21 mouse cellular contexts compared by ENCODE assay signal in the genomic region with DNA sequence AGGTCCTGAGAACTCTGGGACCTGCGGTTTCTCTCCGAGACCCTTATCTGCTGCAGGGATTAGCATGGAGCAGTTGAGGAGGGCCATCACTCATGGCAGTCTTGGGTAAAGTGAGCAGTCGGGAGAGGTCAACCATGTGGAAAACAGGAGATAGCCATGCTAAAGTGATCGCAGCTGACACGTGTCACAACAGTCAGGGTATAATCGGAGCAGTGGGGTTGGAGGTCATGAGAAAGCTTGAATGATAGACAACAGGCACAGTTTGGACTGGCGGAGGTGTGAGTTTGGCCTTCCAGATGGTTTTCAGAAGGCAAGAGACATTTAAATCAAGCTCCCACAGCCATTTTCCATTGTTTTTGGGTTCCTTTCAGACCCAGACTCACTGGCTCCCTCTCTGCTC. TPM values are rescaled to one million over a fixed set of nuclear protein-coding genes. Genes with fewer than 3 reads are reported as not detected.
A peak's percentile ranks its signal among the peaks of the same experiment; 100 is the strongest.
DNase-seq lines count a peak whose midpoint lies in the region; ATAC-seq and TF ChIP-seq lines count a peak whose summit lies in the region.
"Had no signal": no experiment of that assay in that cellular context is flagged by ENCODE, and none has a peak within 500 bp of the region (broad histone marks: within the 10 kb centered on the region; RNA-seq: fewer than 3 reads in every experiment).

No protein-coding gene starts in this region.

- H3K4me1 ChIP-seq in lung, embryonic 14.5 days (ENCODE audit: insufficient read depth), result no peaks in the 10 kb centered on the region
- no peaks in the 10 kb centered on the region for H3K4me1 ChIP-seq in lung, adult 2 months (ENCODE audit: control insufficient read depth, insufficient read depth, low read length)
- peaks cover 3% of the 10 kb centered on the region for H3K4me1 ChIP-seq in kidney, embryonic 15.5 days
- no peaks in the 10 kb centered on the region for H3K4me1 ChIP-seq in forebrain, embryonic 11.5 days (replicated peaks; ENCODE audit: control insufficient read depth, insufficient read depth, low read length)
- H3K4me1 ChIP-seq: embryonic facial prominence, embryonic 15.5 days had no signal

- H3K27ac ChIP-seq in lung, embryonic 14.5 days (ENCODE audit: low read depth), result no peak overlapping the region
- H3K27ac ChIP-seq in kidney, embryonic 15.5 days, result no peak overlapping the region
- no peak overlapping the region for H3K27ac ChIP-seq in forebrain, embryonic 11.5 days (ENCODE audit: low read depth, low read length)
- H3K27ac ChIP-seq: embryonic facial prominence, embryonic 15.5 days; forebrain, embryonic 10.5 days; forebrain, embryonic 15.5 days had no signal

- no peak overlapping the region for H3K4me3 ChIP-seq in lung, embryonic 14.5 days (ENCODE audit: low read depth, low read length)
- no peak overlapping the region for H3K4me3 ChIP-seq in lung, adult 2 months (replicated peaks; ENCODE audit: extremely low read depth, low read depth, low read length)
- no peak overlapping the region for H3K4me3 ChIP-seq in kidney, embryonic 15.5 days (replicated peaks)
- no peak overlapping the region for H3K4me3 ChIP-seq in forebrain, embryonic 11.5 days (ENCODE audit: low read depth, low read length)
- H3K4me3 ChIP-seq: embryonic facial prominence, embryonic 15.5 days; erythroblast, embryonic 14.5 days; forebrain, embryonic 10.5 days; forebrain, embryonic 15.5 days had no signal

- H3K9ac ChIP-seq in lung, embryonic 14.5 days, result no peak overlapping the region
- no peak overlapping the region for H3K9ac ChIP-seq in kidney, embryonic 15.5 days
- no peak overlapping the region for H3K9ac ChIP-seq in forebrain, embryonic 11.5 days (ENCODE audit: low read length)
- H3K9ac ChIP-seq: embryonic facial prominence, embryonic 15.5 days; forebrain, embryonic 15.5 days had no signal

- H3K4me2 ChIP-seq in lung, embryonic 14.5 days, result no peak overlapping the region
- H3K4me2 ChIP-seq in kidney, embryonic 15.5 days, result no peak overlapping the region
- H3K4me2 ChIP-seq in forebrain, embryonic 11.5 days (ENCODE audit: low read depth, low read length, severe bottlenecking), result no peak overlapping the region
- H3K4me2 ChIP-seq: embryonic facial prominence, embryonic 15.5 days; forebrain, embryonic 15.5 days had no signal

- 49% methylated on average over 7 of the region's 7 CpGs for WGBS in lung, embryonic 14.5 days
- 72% methylated on average over 7 of the region's 7 CpGs for WGBS in lung, adult 2 months
- WGBS in kidney, embryonic 15.5 days, result 55% methylated on average over 7 of the region's 7 CpGs
- 83% methylated on average over 7 of the region's 7 CpGs for WGBS in forebrain, embryonic 11.5 days

- TF ChIP-seq POLR2A in lung, adult 2 months (IDR thresholded peaks at IDR 0.05; ENCODE audit: borderline replicate concordance, extremely low read depth, low read depth, low read length), result no peak

- DNase-seq in embryo, embryonic 10.5 days (ENCODE audit: low spot score), result peak; percentile 46
- no peak for DNase-seq in embryo, embryonic 11 days
- DNase-seq in lung, embryonic 14.5 days, result peak; percentile 21
- DNase-seq in lung, adult 2 months, result no peak
- DNase-seq in lung, postnatal 25 days (ENCODE audit: low spot score), result peak; percentile 43
- peak; percentile 29 for DNase-seq in retina, postnatal 1 day
- DNase-seq in forebrain, embryonic 11.5 days (ENCODE audit: low spot score), result no peak
- DNase-seq: adrenal gland, postnatal 10 days; cerebellum, adult 11 months; cerebellum, adult 8-10 months; cerebellum, postnatal 14 days; gastrocnemius, postnatal 36 days; heart, adult 11 months; heart, postnatal 10 days had no signal

- H3K27me3 ChIP-seq in lung, embryonic 14.5 days (ENCODE audit: insufficient read depth, low read length), result no peaks in the 10 kb centered on the region
- no peaks in the 10 kb centered on the region for H3K27me3 ChIP-seq in kidney, embryonic 15.5 days
- no peaks in the 10 kb centered on the region for H3K27me3 ChIP-seq in forebrain, embryonic 11.5 days (ENCODE audit: control insufficient read depth, insufficient read depth, low read length)
- H3K27me3 ChIP-seq: embryonic facial prominence, embryonic 15.5 days; forebrain, embryonic 15.5 days had no signal

- peak; percentile 41; the same call in 1 of the 2 replicates for ATAC-seq in lung, embryonic 14.5 days (ENCODE audit: insufficient read depth)
- no peak for ATAC-seq in kidney, embryonic 15.5 days (replicated peaks; ENCODE audit: low FRiP score)
- ATAC-seq in forebrain, embryonic 11.5 days (replicated peaks; ENCODE audit: low FRiP score), result no peak
- ATAC-seq: forebrain, embryonic 15.5 days; hindbrain, embryonic 16.5 days had no signal

- peaks cover 32% of the 10 kb centered on the region for H3K36me3 ChIP-seq in lung, embryonic 14.5 days (ENCODE audit: insufficient read depth)
- H3K36me3 ChIP-seq in kidney, embryonic 15.5 days, result peaks cover 77% of the 10 kb centered on the region
- H3K36me3 ChIP-seq in forebrain, embryonic 11.5 days (ENCODE audit: control insufficient read depth, insufficient read depth, low read length), result no peaks in the 10 kb centered on the region
- H3K36me3 ChIP-seq: forebrain, embryonic 15.5 days had no signal

- no peaks in the 10 kb centered on the region for H3K9me3 ChIP-seq in lung, embryonic 14.5 days (ENCODE audit: low read depth, low read length)
- H3K9me3 ChIP-seq in kidney, embryonic 15.5 days (replicated peaks), result no peaks in the 10 kb centered on the region
- no peaks in the 10 kb centered on the region for H3K9me3 ChIP-seq in forebrain, embryonic 11.5 days (ENCODE audit: control insufficient read depth, low read length)
- H3K9me3 ChIP-seq: embryonic facial prominence, embryonic 15.5 days; forebrain, embryonic 10.5 days; forebrain, embryonic 15.5 days had no signal

- TF ChIP-seq CTCF in lung, embryonic 14.5 days (IDR thresholded peaks at IDR 0.05; ENCODE audit: low read depth), result no peak
- no peak for TF ChIP-seq CTCF in lung, adult 2 months (IDR thresholded peaks at IDR 0.05; ENCODE audit: insufficient read depth, low read length)

RNA-seq across cellular contexts. Expression of a gene that starts 53.8 kb away (rescaled TPM):
- polyA plus RNA-seq in lung, embryonic 14.5 days (2014; fragmentation: Nextera tagmentation; extraction: Ambion mirVana), result 28.7 and 30.0 TPM in 2 replicates
- polyA plus RNA-seq in lung, adult 2 months (2012; rRNA removed), result 54.0 and 66.2 TPM in 2 replicates
- polyA plus RNA-seq in kidney, embryonic 15.5 days (2015; fragmentation: Nextera tagmentation; extraction: Ambion mirVana), result 25.8 and 26.1 TPM in 2 replicates
- 6.3 and 7.1 TPM in 2 replicates for polyA plus RNA-seq in forebrain, embryonic 11.5 days (2014; fragmentation: Nextera tagmentation; extraction: Ambion mirVana)
- polyA plus RNA-seq: C2C12 had no signal

Comparison
In these comparisons a context has a peak if more than half of its experiments do, and no peak if none do; other contexts are left out.
1. DNase-seq: peak in embryo, embryonic 10.5 days (single experiment), lung, embryonic 14.5 days (single experiment), lung, postnatal 25 days (single experiment) and retina, postnatal 1 day (single experiment); none in embryo, embryonic 11 days (single experiment), lung, adult 2 months (single experiment) and forebrain, embryonic 11.5 days (single experiment).